Mouse (Mus musculus): Measurements from ENCODE around the gene Sdc4.

Sdc4 gene

GRCm38 (mm10) chr2:164431676-164432465 lies 11.8 kb downstream of the Sdc4 start:
- no peak for DNase-seq

GRCm38 (mm10) chr2:164430697-164431096 lies 13.0 kb downstream of the Sdc4 start:
- DNase-seq = peak; percentile 71

- no peak for DNase-seq
Measured at GRCm38 (mm10) chr2:164429881-164430615, 13.6 kb downstream of the Sdc4 start.

- DNase-seq = no peak
Measured at GRCm38 (mm10) chr2:164428451-164428850, 15.2 kb downstream of the Sdc4 start.

- DNase-seq = no peak
Measured at GRCm38 (mm10) chr2:164426952-164427351, 16.7 kb downstream of the Sdc4 start.

GRCm38 (mm10) chr2:164426121-164426520 lies 17.6 kb downstream of the Sdc4 start:
- peak; percentile 62 for DNase-seq

GRCm38 (mm10) chr2:164425401-164425800 lies 18.3 kb downstream of the Sdc4 start:
- peak; percentile 52 for DNase-seq

- DNase-seq = no peak
Measured at GRCm38 (mm10) chr2:164424406-164424805, 19.3 kb downstream of the Sdc4 start.

GRCm38 (mm10) chr2:164423464-164423863 lies 20.2 kb downstream of the Sdc4 start:
- DNase-seq = no peak

- no peak for DNase-seq
Measured at GRCm38 (mm10) chr2:164422675-164423393, 20.9 kb downstream of the Sdc4 start.

GRCm38 (mm10) chr2:164421979-164422378 lies 21.7 kb downstream of the Sdc4 start:
- peak; percentile 69 for DNase-seq

- DNase-seq = no peak
Measured at GRCm38 (mm10) chr2:164421306-164421705, 22.4 kb downstream of the Sdc4 start.

GRCm38 (mm10) chr2:164419489-164419888 lies 24.2 kb downstream of the Sdc4 start:
- no peak for DNase-seq

GRCm38 (mm10) chr2:164418308-164418875 lies 25.3 kb downstream of the Sdc4 start:
- DNase-seq = peak; percentile 60

GRCm38 (mm10) chr2:164417198-164417597 lies 26.5 kb downstream of the Sdc4 start:
- DNase-seq = no peak

GRCm38 (mm10) chr2:164414581-164414980 lies 29.1 kb downstream of the Sdc4 start:
- no peak for DNase-seq

- DNase-seq = no peak
Measured at GRCm38 (mm10) chr2:164414167-164414566, 29.5 kb downstream of the Sdc4 start.

- peak; percentile 76 for DNase-seq
Measured at GRCm38 (mm10) chr2:164407708-164408107, 36.0 kb downstream of the Sdc4 start.

- no peak for DNase-seq
Measured at GRCm38 (mm10) chr2:164405519-164405918, 38.2 kb downstream of the Sdc4 start.

GRCm38 (mm10) chr2:164405060-164405459 lies 38.6 kb downstream of the Sdc4 start, which contains the start of gene Matn4:
Gene Matn4 (minus strand): TSS chr2:164405160.
- no peak for DNase-seq

- DNase-seq = peak; percentile 68
Measured at GRCm38 (mm10) chr2:164404082-164404990, 39.4 kb downstream of the Sdc4 start.

Data from kidney, adult 18-20 months (tissue).